Mouse (Mus musculus) CH12.LX (cell line): ENCODE measurements around the gene Zkscan7.

Source experiments
- ETS1 ChIP-seq: conservative IDR thresholded peaks from 2 replicates; pipeline ENCODE4 v1.6.1; 2012; ENCODE audit warnings: low read depth, mild to moderate bottlenecking, inconsistent platforms, low read length, improper control_type of control experiment, moderate library complexity
- NELFE ChIP-seq: IDR thresholded peaks from 2 replicates; pipeline ENCODE4 v1.6.1; 2011; ENCODE audit warnings: low read depth, low read length, improper control_type of control experiment
- PAX5 ChIP-seq: IDR thresholded peaks from 2 replicates; pipeline ENCODE4 v1.6.1; 2012; ENCODE audit warnings: low read length, inconsistent platforms, mixed read lengths
- POLR2A ChIP-seq: IDR thresholded peaks from 2 replicates; pipeline ENCODE4 v1.6.1; 2011; ENCODE audit warnings: low read depth, mild to moderate bottlenecking, improper control_type of control experiment, low read length
- USF1 ChIP-seq: IDR thresholded peaks from 2 replicates; pipeline ENCODE4 v1.6.1; 2014; ENCODE audit warnings: low read depth, mild to moderate bottlenecking, inconsistent platforms, low read length, improper control_type of control experiment
- ZC3H11A ChIP-seq: IDR thresholded peaks from 2 replicates; pipeline ENCODE4 v1.6.1; 2012; ENCODE audit warnings: low read depth, mild to moderate bottlenecking, inconsistent platforms, low read length, improper control_type of control experiment
- ZMIZ1 ChIP-seq: IDR thresholded peaks from 2 replicates; pipeline ENCODE4 v1.6.1; 2012; ENCODE audit warnings: low read depth, mild to moderate bottlenecking, inconsistent platforms, low read length, improper control_type of control experiment

GRCm38 (mm10) chr9:122837680-122838079, 47.8 kb upstream of the Zkscan7 start:
- no peak for TF ChIP-seq PAX5
- no peak for TF ChIP-seq ETS1
- TF ChIP-seq ZC3H11A, result no peak
- no peak for TF ChIP-seq USF1
- TF ChIP-seq NELFE, result no peak
- no peak for TF ChIP-seq ZMIZ1
- no peak for TF ChIP-seq POLR2A
